Mouse (Mus musculus) retina, postnatal 7 days (tissue): Measurements from ENCODE around the gene Ppp1r9b.
A peak's percentile ranks its signal among the peaks of the same experiment; 100 is the strongest.

ENCODE experiments used
- DNase-seq: peaks from one replicate; pipeline ENCODE4 v3.0.0-alpha.2; 2012; ENCODE audit warnings: low read depth, low spot score

The Ppp1r9b gene

DNA sequence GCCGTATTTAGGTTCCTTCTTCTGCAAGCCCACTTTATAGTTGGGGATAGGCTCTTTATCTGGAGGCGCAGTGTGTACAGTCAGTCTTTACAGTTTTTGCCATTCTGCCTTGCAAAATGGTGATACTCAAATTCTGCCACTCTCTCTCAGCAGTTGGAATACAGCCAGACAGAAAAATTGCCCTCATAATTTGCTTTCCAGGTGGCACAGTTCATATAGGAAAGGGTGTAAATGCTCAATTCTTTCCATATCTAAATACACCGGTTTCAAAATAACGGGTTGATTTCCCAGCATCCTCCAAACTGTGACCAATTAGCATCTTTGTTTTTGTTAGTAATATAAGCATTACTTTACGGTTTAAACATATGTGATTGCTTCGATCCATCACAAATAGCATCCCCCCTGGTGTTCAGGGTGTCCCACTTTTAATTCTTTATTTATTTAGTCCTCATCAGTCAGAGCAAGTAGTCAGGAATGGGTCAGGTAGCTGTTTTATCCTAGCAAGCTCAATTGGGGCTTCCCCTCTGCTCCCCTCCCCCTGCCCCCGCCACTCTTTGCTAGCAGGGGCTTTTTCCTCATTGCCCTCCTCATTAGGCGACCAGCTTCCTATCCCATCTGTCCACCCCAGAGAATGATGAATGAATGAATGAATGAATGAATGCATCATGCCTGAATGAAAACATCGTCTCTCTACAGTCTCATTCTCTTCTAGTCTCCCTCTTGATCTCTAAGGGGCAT is 12.5 kb upstream of the Ppp1r9b start:
- DNase-seq, result no peak

DNA sequence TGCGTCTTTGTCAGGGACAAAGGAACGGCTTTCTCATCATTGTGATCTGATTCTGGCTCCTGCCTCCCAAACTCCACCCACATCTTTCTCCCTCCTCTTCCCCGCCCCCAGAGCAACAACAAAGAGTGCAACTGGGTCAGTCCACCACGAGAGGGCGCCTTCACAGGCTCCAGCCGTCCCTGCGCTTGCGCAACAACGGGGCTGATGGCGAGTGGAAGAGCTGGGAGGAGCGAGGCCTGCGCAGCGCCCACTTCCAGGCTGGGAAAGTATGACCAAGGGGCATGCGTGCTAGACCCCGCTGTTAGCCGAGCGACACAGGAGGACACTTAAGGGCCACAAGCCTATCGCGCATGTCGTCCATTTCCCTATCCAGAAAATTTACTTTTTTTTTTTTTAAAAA is 11.9 kb upstream of the Ppp1r9b start:
- peak; percentile 94 for DNase-seq

DNA sequence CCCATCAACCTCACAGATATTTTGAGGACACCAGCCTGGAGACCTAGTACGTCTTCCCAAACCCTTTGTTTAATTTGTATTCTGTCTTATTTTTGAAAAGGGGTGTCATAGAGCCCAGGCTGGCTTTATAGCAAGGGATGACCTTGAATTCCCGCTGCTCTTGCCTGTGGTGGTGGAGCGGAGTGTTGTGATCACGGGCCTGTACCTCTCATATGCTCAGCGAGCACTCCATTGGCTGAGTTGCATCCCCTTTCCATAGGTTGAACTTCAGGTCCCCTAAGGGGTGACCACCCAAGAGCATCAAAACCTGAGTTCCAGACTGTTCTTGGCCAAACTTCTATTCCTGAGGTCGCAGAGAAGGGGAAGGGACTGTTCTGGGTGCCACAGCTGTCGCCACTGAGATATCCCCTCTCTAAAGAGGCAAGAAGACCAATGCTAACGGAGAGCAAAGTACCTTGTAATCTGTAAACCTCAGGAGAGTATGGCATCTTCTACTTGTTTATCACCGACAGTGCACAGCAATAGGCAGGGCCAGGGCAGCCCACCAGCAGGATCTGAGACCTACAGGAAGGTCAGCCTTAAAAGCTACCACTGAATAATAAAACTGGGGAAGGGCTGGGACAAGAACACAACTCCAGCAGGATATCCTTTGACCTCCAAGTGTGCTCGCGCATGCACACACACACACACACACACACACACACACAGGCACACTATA is 11.2 kb upstream of the Ppp1r9b start:
- DNase-seq, result no peak

DNA sequence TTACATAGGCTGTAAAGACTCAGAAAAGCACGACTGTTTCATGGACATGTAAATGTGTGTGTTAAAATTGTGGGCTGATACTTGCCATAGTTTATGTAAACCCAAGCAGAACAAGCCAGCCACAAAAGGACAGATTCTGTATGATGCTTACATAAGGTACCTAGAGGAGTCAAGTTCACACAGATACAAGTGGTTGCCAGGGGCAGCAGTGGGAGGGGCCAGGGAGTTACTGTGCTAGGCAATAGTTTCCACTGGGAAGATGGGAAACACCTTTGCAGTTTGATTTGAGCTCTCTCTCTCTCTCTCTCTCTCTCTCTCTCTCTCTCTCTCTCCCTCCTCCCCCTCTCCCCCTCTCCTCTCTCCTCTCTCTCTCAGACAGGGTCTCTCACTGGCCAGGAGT is 5.7 kb upstream of the Ppp1r9b start:
- DNase-seq, result no peak

DNA sequence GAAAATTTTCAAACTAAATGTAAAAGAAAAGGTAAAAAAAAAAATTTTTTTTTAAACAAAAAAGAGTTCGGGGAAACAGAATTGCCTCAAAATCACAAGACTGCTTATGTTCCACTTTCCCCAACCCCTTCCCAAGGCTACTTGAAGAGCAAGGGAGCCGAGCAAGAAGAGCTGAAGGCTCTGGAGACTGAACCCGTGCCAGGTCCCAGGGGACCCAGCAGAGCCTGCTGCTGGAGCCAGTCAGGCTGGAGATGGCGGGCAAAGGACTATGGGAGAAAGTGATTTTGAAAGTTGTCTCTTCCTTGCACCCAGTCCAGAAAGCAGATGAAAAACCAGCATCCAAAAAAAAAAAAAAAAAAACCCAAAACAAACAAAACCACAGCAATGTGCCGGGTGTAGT is 5.0 kb upstream of the Ppp1r9b start:
- DNase-seq, result no peak

DNA sequence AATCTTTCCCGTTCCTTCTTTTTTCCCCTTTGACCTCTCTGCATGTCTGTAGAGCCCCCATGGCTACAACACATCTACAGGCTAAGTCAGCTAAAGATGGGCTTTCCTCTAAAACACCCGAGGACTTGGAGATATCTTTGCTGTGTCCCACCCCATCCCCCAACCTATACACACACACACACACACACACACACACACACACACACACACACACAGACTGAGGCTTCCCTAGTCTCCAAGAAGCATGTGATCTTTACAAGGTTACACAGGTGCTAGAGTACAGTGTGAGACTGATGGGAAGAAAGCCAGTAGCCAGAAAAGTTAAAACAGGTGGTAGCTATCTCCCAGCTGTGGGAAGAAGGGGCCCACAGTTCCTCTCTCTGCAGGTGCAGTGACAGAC is 4.4 kb upstream of the Ppp1r9b start:
- DNase-seq, result no peak

DNA sequence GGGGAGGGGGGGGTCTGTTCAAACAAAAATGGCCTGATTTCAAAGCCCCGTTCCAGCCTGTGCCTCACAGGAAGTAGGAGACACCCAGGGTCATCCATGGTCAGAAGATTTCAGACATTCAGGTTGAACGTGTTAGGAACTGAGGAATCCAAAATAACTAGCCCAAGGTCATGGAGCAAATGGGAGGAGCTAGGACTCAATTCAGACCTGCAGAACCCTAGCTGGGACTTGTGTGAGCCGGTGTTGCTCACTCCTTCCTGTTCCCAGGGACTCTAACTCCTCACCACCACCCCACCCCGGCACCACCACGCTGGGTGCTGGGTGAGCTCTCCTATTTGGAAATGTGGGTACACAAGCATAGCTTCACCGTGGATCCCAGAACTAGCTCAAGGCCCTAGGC is 3.5 kb upstream of the Ppp1r9b start:
- no peak for DNase-seq

DNA sequence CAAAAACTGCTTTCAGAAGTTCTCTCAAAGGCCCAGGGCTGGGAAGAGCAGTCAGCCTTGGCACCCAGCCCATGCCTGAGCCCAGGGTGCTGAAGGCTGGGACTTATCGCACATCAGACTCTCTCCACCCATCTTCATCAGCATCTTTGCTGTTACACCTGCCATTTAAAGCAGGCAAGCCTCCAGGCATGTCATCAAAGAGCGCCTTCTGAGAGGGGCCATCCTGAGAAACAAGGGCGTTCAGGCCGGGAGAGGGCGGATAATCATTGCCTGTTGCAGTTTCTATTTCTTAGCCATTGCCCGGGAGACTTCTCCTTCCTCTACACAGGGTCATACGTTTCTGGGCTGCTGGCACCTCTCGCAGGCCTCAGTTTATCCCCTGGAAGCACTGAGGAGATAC is 3.0 kb upstream of the Ppp1r9b start:
- DNase-seq, result no peak

DNA sequence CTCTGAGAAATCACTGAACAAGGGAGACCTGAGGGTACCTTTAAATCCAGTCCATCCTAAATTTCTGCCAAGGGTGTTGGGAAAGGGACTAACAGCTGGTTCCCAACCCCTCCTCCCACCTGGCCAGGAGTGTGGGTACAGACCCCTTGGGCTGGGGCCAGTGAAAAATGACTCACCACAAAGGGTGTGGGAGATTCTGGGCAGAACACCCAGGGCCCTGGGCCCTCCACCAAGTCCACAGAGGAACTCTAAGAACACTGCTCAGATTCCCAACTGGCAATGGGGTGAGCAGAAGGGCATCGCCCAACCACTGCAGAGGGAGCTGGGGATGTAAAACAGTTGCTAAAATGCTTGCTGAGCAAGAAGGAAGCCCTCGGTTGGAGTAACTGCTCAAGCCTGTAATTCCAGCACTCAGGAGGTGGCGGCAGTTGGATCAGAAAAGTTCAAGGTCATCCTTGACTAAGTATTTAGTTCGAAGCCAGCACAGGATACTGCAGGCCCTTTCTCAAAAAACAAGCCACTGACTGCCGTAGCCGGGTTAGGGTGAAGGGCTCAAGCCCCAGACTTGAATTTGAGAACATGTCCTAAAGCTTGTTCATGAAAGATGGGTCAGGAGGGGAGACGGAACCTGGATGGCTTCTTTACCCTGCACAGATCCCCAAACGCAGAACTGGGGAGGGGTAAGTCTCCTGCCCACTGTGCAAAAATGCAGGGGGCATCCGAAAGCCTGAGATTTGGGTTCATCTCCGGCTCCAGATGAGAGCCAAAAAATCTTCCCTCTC is 1.9 kb upstream of the Ppp1r9b start:
- DNase-seq, result no peak

DNA sequence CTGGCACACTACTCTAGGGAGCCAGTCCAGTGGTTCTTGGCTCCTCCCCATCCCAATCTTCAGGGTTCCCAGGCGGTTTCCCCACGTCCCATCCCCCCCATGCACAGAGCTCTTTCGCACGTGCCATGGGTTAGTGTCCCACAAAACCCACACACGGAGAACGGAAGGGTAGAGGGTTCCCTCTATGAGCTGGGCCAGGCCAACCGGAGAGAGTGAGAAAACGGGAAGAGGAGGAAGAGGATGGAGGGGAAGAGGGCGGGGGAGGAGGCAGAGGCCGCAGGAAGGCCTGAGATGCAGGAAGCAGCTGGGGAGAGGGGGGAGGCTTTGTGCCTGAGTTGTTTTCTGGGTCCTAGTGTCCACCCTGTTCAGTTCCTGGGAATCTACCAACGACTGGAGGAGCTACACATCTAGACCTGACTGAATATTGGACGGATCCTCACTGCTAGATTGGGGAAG is 1.2 kb upstream of the Ppp1r9b start:
- peak; percentile 80 for DNase-seq

DNA sequence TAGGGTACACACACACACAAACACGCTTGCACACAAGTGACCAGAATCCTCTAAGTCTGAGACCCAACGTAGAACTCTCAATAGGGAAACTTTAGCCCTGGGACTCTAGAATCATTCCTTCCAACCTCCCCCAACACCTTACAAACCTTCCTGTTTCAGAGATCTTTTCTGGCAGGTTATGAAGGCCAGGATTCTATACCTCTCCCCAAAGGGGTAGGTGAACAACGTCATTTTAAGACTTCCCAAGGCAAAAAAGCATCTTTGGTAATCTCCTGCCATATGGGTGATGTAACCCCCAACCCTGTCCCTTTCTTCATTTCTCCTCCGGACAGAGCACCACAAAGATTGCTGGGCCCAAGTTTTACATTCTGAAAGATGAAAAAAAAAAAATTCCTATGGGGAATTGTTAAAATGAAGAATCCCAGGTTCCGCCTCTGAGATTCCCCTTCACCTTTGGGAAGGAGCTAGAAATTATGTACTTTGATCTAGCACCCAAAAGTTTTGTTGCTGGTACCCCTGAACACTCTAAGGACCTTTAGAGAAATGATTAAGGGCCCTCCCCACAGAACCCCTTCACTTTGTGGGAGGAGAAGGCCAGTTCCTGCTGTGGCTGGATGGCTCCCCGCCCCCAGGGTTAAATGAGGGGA is 610 bp upstream of the Ppp1r9b start:
- no peak for DNase-seq

DNA sequence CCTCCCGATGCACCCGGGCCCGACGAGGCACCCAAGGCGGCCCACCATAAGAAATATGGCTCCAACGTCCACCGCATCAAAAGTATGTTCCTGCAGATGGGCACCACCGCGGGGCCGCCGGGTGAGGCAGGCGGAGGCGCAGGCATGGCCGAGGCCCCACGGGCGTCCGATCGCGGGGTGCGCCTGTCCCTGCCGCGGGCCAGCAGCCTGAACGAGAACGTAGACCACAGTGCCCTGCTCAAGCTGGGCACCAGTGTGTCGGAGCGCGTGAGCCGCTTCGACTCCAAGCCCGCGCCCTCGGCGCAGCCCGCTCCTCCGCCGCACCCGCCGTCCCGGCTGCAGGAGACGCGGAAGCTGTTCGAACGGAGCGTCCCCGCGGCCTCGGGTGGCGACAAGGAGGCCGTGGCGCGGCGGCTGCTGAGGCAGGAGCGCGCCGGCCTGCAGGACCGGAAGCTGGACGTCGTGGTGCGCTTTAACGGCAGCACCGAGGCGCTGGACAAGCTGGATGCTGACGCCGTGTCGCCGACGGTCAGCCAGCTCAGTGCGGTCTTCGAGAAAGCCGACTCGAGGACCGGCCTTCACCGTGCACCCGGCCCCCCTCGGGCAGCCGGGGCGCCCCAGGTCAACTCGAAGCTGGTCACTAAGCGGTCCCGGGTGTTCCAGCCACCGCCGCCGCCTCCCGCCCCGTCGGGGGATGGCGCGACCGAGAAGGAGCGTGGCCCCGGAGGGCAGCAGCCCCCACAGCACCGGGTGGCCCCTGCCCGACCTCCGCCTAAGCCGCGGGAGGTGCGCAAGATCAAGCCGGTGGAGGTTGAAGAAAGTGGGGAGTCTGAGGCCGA is 1.0 kb downstream of the Ppp1r9b start:
- DNase-seq, result no peak

DNA sequence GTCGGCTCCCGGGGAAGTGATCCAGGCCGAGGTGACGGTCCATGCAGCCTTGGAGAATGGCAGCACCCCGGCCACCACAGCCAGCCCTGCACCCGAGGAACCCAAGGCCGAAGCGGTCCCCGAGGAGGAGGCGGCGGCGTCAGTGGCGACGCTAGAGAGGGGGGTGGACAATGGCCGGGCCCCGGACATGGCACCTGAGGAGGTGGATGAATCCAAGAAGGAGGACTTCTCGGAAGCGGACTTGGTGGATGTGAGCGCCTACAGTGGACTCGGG is 1.6 kb downstream of the Ppp1r9b start:
- DNase-seq, result no peak

DNA sequence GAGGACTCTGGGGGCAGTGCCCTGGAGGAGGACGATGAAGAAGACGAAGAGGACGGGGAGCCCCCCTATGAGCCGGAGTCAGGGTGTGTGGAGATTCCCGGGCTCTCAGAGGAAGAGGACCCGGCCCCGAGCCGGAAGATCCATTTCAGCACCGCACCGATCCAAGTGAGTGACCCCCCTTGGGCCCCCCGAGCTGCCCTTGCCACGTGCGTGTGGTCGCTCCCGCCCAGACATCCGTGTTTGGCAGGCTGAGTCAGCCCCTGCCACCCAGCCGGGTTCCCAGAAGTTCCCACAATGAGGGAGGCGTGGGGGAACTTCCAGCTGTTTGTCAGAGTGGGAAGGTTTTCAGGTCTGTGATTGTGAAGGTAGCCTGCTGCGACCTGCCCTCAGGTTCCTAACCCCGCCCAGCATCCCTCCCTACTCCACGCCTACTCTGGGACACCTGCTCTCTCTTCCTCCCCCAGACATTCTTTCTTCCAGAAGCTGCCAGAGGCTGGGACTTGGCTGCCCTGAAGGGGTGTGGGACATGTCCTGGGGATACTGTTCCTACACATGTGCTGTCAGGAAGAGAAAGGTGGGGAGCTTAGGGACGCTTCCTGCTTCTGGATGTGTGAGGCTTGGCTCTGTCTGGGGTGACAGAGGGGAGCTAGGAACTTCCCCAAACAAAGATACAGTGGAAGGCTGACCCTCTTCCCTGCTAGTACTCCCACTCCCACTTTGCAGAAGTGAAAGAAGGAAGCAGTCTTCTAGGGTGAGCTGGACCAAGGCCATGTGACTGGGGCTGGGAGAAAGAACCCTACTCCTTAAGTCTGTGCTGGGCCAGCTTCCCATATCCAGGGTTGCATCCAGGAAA is 2.1 kb downstream of the Ppp1r9b start:
- DNase-seq, result no peak

DNA sequence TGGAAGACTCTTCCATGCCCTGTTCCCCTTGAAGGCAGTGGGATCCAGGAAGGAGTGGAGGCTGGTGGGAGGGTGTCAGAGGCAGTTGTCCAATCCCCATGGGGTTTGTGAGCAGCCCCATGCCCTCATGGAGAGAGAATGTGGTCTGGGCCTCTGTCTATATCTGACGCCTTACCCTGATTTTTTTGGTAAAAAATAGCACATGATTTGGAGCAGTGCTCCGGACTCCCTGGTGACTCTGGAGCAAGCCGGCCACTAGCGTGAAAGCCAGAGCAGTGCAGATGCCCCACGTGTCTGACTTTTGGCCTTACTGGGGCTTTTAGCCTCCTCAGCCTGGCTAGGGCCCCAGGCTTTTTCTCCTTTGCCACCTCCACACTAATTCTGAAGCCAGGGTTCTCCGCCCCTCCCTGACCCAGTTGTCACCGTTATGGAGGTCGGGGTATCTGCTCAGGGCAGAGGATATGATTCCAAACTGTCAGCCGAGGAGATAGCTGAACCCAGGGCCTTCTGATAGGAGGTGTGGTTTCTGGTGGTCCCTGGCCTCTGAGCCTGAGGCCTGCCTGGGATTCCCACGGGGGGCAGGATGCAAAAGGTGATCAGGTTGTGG is 3.5 kb downstream of the Ppp1r9b start:
- DNase-seq, result no peak

DNA sequence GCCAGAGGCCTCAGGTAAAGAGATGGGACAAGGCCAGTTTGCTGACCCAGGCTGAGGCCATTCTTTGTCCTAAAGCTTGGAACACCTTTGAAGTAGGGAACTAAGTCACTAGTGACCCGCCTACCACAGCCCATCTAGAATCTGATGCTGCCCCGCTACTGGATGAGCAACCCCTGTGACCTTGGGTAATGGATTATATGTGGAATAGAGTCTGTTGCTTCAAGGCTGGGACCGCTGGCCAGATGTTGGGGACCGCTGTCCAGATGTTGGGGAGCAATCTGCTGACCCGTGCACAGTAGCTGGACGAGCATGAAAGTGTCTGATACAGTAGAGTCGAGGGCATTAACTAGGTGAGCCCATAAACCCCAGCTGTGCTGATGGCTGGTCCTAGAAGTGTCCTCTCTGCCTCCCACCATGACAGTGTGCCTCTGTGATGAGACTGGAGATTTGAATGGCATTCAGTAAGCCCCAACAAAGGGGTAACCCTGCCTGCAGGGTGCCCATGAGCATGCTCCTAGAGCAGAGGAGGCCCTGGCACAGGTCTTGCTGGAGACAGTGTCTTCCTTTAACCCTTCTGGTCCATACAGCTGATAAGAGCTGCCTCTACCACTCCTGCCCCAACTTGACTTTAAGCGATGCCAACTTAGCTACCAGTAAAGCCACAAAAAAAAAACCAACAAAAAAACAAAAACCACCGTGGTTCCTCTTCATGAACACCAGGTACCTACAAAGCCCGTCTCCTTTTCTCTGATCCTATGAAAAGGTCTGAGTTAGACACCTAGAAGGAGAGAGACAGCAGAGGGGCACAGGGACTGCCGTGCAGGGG is 4.3 kb downstream of the Ppp1r9b start:
- DNase-seq, result no peak

DNA sequence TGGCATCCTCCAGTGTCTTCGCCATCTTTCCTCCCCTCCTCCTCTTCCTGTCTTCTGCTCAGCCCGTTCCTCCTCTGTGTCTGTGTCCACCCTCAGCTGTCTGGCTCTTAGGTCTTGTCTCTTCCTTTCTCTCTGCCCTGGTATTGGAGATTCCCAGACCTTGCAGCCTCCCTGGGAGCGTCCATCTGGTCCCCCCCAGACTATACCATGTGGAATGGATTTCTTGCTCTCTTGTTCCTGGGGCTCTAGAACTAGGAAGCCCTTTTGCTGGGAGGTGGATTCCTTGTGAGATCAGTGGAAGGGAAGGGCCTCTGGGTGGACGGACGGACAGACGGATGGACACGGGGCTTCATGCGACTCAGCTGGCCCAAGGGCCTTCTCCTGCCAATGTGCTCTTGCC is 5.3 kb downstream of the Ppp1r9b start:
- no peak for DNase-seq

DNA sequence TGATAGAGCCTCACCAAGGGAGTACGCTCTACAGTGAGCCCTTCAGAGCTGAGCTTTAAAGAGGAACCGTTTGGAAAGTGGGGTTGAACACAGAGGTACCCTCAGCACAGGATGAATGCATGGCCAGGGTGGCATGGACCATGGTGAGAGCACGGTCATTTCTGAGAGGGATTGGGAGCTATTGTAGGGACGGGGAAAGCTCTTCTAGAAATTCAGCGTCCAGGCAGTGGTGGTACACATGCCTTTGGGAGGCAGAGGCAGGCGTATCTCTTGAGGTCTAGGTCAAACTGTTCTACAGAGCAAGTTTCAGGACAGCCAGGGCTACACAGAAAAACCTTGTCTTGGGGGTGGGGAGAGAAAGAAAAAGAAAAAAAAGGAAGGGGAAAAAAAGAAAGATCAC is 6.1 kb downstream of the Ppp1r9b start:
- DNase-seq, result no peak

DNA sequence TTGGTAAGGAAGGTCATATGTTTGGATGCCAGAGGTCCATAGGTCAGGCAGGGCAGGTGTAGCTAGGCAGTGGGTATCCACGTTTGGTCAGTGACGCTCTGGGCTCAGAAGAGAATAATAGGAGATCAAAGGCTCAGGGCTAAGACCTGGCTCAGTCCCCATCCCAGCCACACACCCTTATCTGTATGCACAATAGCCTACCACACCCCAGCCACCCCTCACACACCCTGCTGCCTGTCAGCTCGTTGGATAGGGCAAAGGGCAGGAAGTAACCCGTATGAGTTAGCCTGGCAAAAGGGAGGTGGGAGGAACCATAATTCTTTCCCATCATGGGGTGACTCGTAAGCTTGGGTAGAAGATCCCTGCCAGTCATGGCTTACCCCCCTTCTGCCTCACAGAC is 6.8 kb downstream of the Ppp1r9b start:
- no peak for DNase-seq
